Mouse (Mus musculus) CH12.LX (cell line): ENCODE data around the gene Iglon5. TPM values are rescaled to one million over a fixed set of nuclear protein-coding genes. Genes with fewer than 3 reads are reported as not detected.

Source experiments
- DNase-seq: peaks from one replicate; pipeline ENCODE4 v3.0.0-alpha.2; 2013; ENCODE audit errors: extremely low read depth
- H3K27ac ChIP-seq: 2 replicates; pipeline ENCODE4 v1.5.1; 2012; ENCODE audit warnings: low read depth, mild to moderate bottlenecking, control low read depth, moderate library complexity; ENCODE audit not compliant: insufficient read depth
- H3K27me3 ChIP-seq: replicated peaks from 2 replicates; pipeline ENCODE3; 2012; ENCODE audit warnings: inconsistent platforms
- H3K36me3 ChIP-seq, 2 experiments: replicated peaks in 1 of 2; 2 replicates each; pipeline versions ENCODE3 to v1.6.1; 2012; ENCODE audit warnings: inconsistent platforms in 1 of 2, low read length in 1 of 2, mild to moderate bottlenecking in 1 of 2, mixed read lengths in 1 of 2, moderate library complexity in 1 of 2; ENCODE audit not compliant: control insufficient read depth in 1 of 2, insufficient read depth in 1 of 2
- H3K4me1 ChIP-seq, 2 experiments: 2 replicates each; pipeline ENCODE4 v1.6.1; 2012; ENCODE audit warnings: inconsistent platforms in 1 of 2, moderate library complexity in 1 of 2; ENCODE audit not compliant: insufficient read depth in 2 of 2, control insufficient read depth in 1 of 2
- H3K4me2 ChIP-seq: 2 replicates; pipeline ENCODE4 v1.6.1; 2012; ENCODE audit warnings: low read depth, mild to moderate bottlenecking, control low read depth; ENCODE audit not compliant: poor library complexity, insufficient read depth, severe bottlenecking
- H3K4me3 ChIP-seq, 3 experiments: fragments of 150-350 bp in 1 of 3; sonication (generic) in 1 of 3; replicated peaks in 1 of 3; 2 replicates each; pipeline versions ENCODE3 to v1.5.1; 2011 to 2012; ENCODE audit warnings: low read depth in 2 of 3, low read length in 2 of 3, mild to moderate bottlenecking in 2 of 3, moderate library complexity in 2 of 3, control low read depth in 1 of 3, improper control_type of control experiment in 1 of 3, inconsistent platforms in 1 of 3, mixed read lengths in 1 of 3; ENCODE audit not compliant: poor library complexity in 1 of 3
- H3K79me2 ChIP-seq: replicated peaks from 2 replicates; pipeline ENCODE4 v1.6.1; 2012; ENCODE audit warnings: mild to moderate bottlenecking, moderate library complexity; ENCODE audit not compliant: control insufficient read depth, poor library complexity, insufficient read depth, severe bottlenecking; ENCODE audit errors: extremely low read depth
- H3K9ac ChIP-seq: 2 replicates; pipeline ENCODE4 v1.6.1; 2012; ENCODE audit warnings: low read depth, mild to moderate bottlenecking, control low read depth, moderate library complexity; ENCODE audit not compliant: insufficient read depth
- H3K9me3 ChIP-seq: replicated peaks from 2 replicates; pipeline ENCODE3; 2012; ENCODE audit warnings: low read length, inconsistent platforms, mixed read lengths
- CHD1 ChIP-seq: IDR thresholded peaks from 2 replicates; pipeline ENCODE4 v1.6.1; 2012; ENCODE audit warnings: low read depth, low read length, improper control_type of control experiment, inconsistent platforms
- CTCF ChIP-seq, 2 experiments: IDR thresholded peaks in 1 of 2; conservative IDR thresholded peaks in 1 of 2; 2 replicates each; pipeline ENCODE4 v1.5.1; 2011 to 2012; ENCODE audit warnings: low read depth in 2 of 2, low read length in 2 of 2, improper control_type of control experiment in 1 of 2, inconsistent platforms in 1 of 2, mild to moderate bottlenecking in 1 of 2, moderate library complexity in 1 of 2
- ELF1 ChIP-seq: IDR thresholded peaks from 2 replicates; pipeline ENCODE4 v1.6.1; 2014; ENCODE audit warnings: low read depth, mild to moderate bottlenecking, inconsistent platforms, low read length, improper control_type of control experiment
- EP300 ChIP-seq: IDR thresholded peaks from 2 replicates; pipeline ENCODE4 v1.6.1; 2011; ENCODE audit warnings: low read length, improper control_type of control experiment
- GABPA ChIP-seq: IDR thresholded peaks from 2 replicates; pipeline ENCODE4 v1.6.1; 2012; ENCODE audit warnings: low read depth, low read length, improper control_type of control experiment, inconsistent platforms; ENCODE audit not compliant: insufficient replicate concordance
- HCFC1 ChIP-seq: IDR thresholded peaks from 2 replicates; pipeline ENCODE4 v1.6.1; 2012; ENCODE audit warnings: low read depth, mild to moderate bottlenecking, inconsistent platforms, low read length, improper control_type of control experiment
- JUN ChIP-seq: IDR thresholded peaks from 2 replicates; pipeline ENCODE4 v1.6.1; 2011; ENCODE audit warnings: low read depth, mild to moderate bottlenecking, low read length, improper control_type of control experiment, moderate library complexity; ENCODE audit not compliant: insufficient read depth
- MAFK ChIP-seq: IDR thresholded peaks from 2 replicates; pipeline ENCODE4 v1.6.1; 2011; ENCODE audit warnings: low read length, improper control_type of control experiment; ENCODE audit not compliant: insufficient replicate concordance
- MAX ChIP-seq: IDR thresholded peaks from 2 replicates; pipeline ENCODE4 v1.6.1; 2011; ENCODE audit warnings: low read length, improper control_type of control experiment
- MAZ ChIP-seq: IDR thresholded peaks from 2 replicates; pipeline ENCODE4 v1.6.1; 2012; ENCODE audit warnings: low read depth, mild to moderate bottlenecking, inconsistent platforms, low read length, improper control_type of control experiment, moderate library complexity
- MXI1 ChIP-seq: IDR thresholded peaks from 2 replicates; pipeline ENCODE4 v1.6.1; 2011; ENCODE audit warnings: mild to moderate bottlenecking, low read depth, low read length, improper control_type of control experiment
- POLR2A ChIP-seq: IDR thresholded peaks from 2 replicates; pipeline ENCODE4 v1.6.1; 2011; ENCODE audit warnings: low read depth, mild to moderate bottlenecking, improper control_type of control experiment, low read length
- POLR2AphosphoS2 ChIP-seq: IDR thresholded peaks from 2 replicates; pipeline ENCODE4 v1.6.1; 2011; ENCODE audit warnings: low read depth, low read length, improper control_type of control experiment
- RAD21 ChIP-seq: IDR thresholded peaks from 2 replicates; pipeline ENCODE4 v1.6.1; 2011; ENCODE audit warnings: low read depth, mild to moderate bottlenecking, low read length, improper control_type of control experiment, moderate library complexity
- RCOR1 ChIP-seq: conservative IDR thresholded peaks from 2 replicates; pipeline ENCODE4 v1.6.1; 2012; ENCODE audit warnings: low read depth, mild to moderate bottlenecking, inconsistent platforms, low read length, improper control_type of control experiment
- SMC3 ChIP-seq: IDR thresholded peaks from 2 replicates; pipeline ENCODE4 v1.6.1; 2011; ENCODE audit warnings: low read depth, low read length, improper control_type of control experiment
- TBP ChIP-seq: conservative IDR thresholded peaks from 2 replicates; pipeline ENCODE4 v1.6.1; 2011; ENCODE audit warnings: low read depth, low read length, improper control_type of control experiment
- TCF12 ChIP-seq: IDR thresholded peaks from 2 replicates; pipeline ENCODE4 v1.6.1; 2014; ENCODE audit warnings: low read depth, mild to moderate bottlenecking, inconsistent platforms, low read length, improper control_type of control experiment
- UBTF ChIP-seq: IDR thresholded peaks from 2 replicates; pipeline ENCODE4 v1.6.1; 2012; ENCODE audit warnings: low read depth, mild to moderate bottlenecking, inconsistent platforms, low read length, improper control_type of control experiment, moderate library complexity
- USF2 ChIP-seq: conservative IDR thresholded peaks from 2 replicates; pipeline ENCODE4 v1.6.1; 2011; ENCODE audit warnings: low read depth, low read length, improper control_type of control experiment
- ZKSCAN1 ChIP-seq: IDR thresholded peaks from 2 replicates; pipeline ENCODE4 v1.6.1; 2012; ENCODE audit warnings: low read depth, inconsistent platforms, low read length, improper control_type of control experiment, borderline replicate concordance
- ZMIZ1 ChIP-seq: IDR thresholded peaks from 2 replicates; pipeline ENCODE4 v1.6.1; 2012; ENCODE audit warnings: low read depth, mild to moderate bottlenecking, inconsistent platforms, low read length, improper control_type of control experiment
- ZNF384 ChIP-seq: IDR thresholded peaks from 2 replicates; pipeline ENCODE4 v1.6.1; 2012; ENCODE audit warnings: low read depth, low read length, improper control_type of control experiment, inconsistent platforms
- dilution Hi-C: fragments of 300-500 bp; cut with MboI; formaldehyde crosslinking; loops from 2 replicates; pipeline ENCODE4 v1.14.3; 2020; ENCODE audit warnings: low sequenced_read_pairs; ENCODE audit not compliant: extremely low pct_unique_long_range_greater_than_20kb, extremely low pct_ligation_motif_present
- in situ Hi-C: fragments of 300-500 bp; cut with MboI; formaldehyde crosslinking; loops from 3 replicates; pipeline ENCODE4 v1.14.3; 2019; ENCODE audit warnings: low sequenced_read_pairs, low pct_ligation_motif_present, low pct_unique_long_range_greater_than_20kb, mixed read lengths
- polyA plus RNA-seq: library from polyadenylated mRNA; unstranded; fragments of >175 nt; gene quantifications from 2 replicates; pipeline ENCODE4 v1.2.1, GENCODE M21; 2012; ENCODE audit warnings: low read depth; ENCODE audit not compliant: insufficient read length
- total RNA-seq, 2 experiments: library from RNA; depleted of rRNA; stranded (reverse); fragments of 300-350 nt in 1 of 2; fragments of >200 nt in 1 of 2; gene quantifications; 2 replicates each; pipeline ENCODE4 v1.2.3; 2012 to 2014

Gene Iglon5
- total and polyA plus RNA-seq, 3 experiments, result not detected

DNA sequence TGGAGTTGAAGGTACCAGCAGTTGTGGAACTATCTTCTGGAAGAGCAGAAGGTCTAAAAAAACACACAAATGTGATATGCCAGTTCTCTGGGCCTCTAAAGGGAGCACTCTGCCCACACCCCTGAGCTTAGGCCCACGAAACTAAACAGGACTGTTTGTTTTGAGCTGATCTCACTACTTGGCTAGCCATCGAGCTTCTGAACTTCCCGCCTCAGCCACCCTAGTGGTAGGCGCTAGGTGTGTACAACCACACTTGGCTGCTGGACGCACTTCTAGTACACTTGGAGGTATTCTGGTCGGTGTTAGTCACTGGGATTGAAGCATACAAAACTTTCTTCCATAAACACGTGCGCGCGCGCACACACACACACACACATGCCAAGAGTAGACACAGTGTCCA lies 38.1 kb downstream of the Iglon5 start:
- Histone ChIP-seq H3K27ac (no peak overlapping the region), H3K4me3 (no peak overlapping the region), H3K79me2 (no peaks in the 10 kb centered on the region; the same call in 1 of the 2 replicates), H3K9ac (no peak overlapping the region), H3K4me2 (no peak overlapping the region), H3K36me3 (peaks cover 39 to 78% of the 10 kb centered on the region in 2 experiments), H3K27me3 (no peaks in the 10 kb centered on the region), H3K9me3 (no peaks in the 10 kb centered on the region), H3K4me1 (peaks cover 8 to 43% of the 10 kb centered on the region in 2 experiments)
- dilution Hi-C loops, result no loop called here
- DNase-seq, result no peak
- TF ChIP-seq CTCF (conservative IDR thresholded peaks at IDR 0.05 in 1 of 2, IDR thresholded peaks at IDR 0.05 in 1 of 2; ENCODE audit: low read depth in 2 of 2, low read length in 2 of 2) (0 out of 4 replicates have a peak, but pooled peaks of 1 of the 2 experiments have one; percentile 6), ZMIZ1 (no peak), MAFK (no peak)
- in situ Hi-C loops, result no loop called here

DNA sequence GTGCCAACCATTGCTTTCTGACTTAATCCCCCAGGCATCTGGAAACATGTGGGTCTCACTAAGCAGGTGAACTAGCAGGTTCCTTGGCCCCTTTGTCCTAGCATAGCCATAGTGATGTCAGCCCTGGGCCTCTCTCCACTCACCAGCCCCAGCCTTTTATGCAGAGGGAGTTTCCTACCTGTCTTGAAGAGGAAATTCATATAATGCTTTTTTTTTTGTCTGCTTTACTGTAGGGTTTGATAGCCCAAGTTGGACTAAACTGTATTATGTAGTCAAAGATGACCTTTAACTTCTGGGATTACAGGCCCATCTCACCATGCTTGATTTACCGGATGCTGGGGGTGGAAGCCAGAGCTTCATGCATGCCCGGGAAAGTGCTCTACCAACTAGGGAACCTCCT lies 40.1 kb downstream of the Iglon5 start:
- H3K4me3 ChIP-seq, result no peak overlapping the region
- dilution Hi-C loops, result no loop called here

DNA sequence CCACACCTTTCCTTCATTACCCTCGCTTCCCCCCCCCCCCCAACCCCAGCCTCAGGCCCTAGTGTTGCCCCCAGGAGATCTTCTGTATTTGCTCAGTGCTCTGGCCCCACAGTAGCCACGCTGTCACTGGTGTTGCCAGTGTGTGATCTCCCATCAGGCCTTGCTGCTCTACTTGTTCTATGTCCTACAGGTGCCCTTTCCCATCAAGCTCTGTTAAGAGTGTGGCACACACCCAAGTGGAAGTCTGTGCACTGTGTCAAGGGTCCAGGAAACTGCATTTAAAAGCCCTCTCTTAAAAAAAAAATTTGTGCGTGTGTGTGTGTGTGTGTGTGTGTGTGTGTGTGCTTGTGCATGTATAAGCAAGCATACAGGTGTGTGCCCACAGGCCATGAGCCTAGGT lies 41.6 kb downstream of the Iglon5 start:
- H3K79me2 ChIP-seq, result no peaks in the 10 kb centered on the region; the same call in 1 of the 2 replicates
- no peaks in the 10 kb centered on the region for H3K27me3 ChIP-seq
- H3K4me1 ChIP-seq, result peaks cover 20 to 61% of the 10 kb centered on the region in 2 experiments
- in situ Hi-C loops, result no loop called here
- dilution Hi-C loops, result no loop called here
- H3K9me3 ChIP-seq, result no peaks in the 10 kb centered on the region
- H3K27ac ChIP-seq, result no peak overlapping the region
- no peak overlapping the region for H3K4me3 ChIP-seq
- no peak overlapping the region for H3K4me2 ChIP-seq
- H3K36me3 ChIP-seq, result peaks cover 11 to 44% of the 10 kb centered on the region in 2 experiments
- DNase-seq, result no peak
- no peak overlapping the region for H3K9ac ChIP-seq
- TF ChIP-seq MAZ (no peak), ZNF384 (no peak), SMC3 (no peak), UBTF (no peak), RCOR1 (no peak), ZMIZ1 (no peak), HCFC1 (no peak), POLR2AphosphoS2 (no peak), MAX (no peak), GABPA (no peak), TBP (no peak), MXI1 (no peak), ELF1 (no peak), POLR2A (no peak), TCF12 (no peak), ZKSCAN1 (no peak), EP300 (no peak), JUN (no peak), CHD1 (no peak)

More for the DNA sequence above, 40.1 kb downstream of the Iglon5 start:
- no peak for TF ChIP-seq RAD21
- no peak for TF ChIP-seq USF2
- TF ChIP-seq ZNF384, result peak; percentile 69
- Histone ChIP-seq H3K36me3 (peaks cover 24 to 59% of the 10 kb centered on the region in 2 experiments), H3K79me2 (no peaks in the 10 kb centered on the region; the same call in 1 of the 2 replicates), H3K9ac (no peak overlapping the region), H3K27me3 (no peaks in the 10 kb centered on the region), H3K4me1 (peaks cover 20 to 59% of the 10 kb centered on the region in 2 experiments), H3K4me2 (no peak overlapping the region), H3K9me3 (no peaks in the 10 kb centered on the region), H3K27ac (no peak overlapping the region)
- in situ Hi-C loops, result no loop called here
- DNase-seq, result no peak
